Mouse (Mus musculus) ES-Bruce4 (cell line): ENCODE data around the gene Ddx59.

Experiments used
- CTCF ChIP-seq: IDR thresholded peaks from one replicate; pipeline ENCODE4 v1.8.1; 2011; ENCODE audit warnings: low read depth, low read length
- EP300 ChIP-seq: IDR thresholded peaks from 2 replicates; pipeline ENCODE4 v1.6.1; 2011; ENCODE audit warnings: low read depth, low read length; ENCODE audit not compliant: insufficient read depth

DNA sequence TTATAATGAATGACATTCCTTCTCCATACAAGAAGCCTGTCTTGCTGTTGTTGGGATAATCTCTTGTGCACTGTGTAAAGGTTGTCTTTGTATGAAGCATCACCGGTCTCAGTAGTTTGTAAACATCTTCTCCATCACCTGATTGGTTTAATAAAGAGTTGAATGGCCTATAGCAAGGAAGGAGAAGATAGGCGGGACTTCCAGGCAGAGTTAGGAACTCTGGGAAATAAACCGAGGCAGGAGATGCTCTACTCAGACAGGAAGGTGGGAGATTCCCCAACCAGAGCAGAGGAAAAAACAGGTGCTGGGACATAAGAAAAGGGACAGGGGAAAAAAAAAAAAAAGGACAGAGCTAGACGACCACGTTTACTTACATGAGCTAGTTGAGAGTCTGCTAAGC, 20.0 kb upstream of the Ddx59 start:
- TF ChIP-seq EP300 (no peak), CTCF (no peak)
